Mouse (Mus musculus) limb, embryonic 14.5 days (tissue): ENCODE data around the gene Flnb. TPM values are rescaled to one million over a fixed set of nuclear protein-coding genes. Genes with fewer than 3 reads are reported as not detected.
A peak's percentile ranks its signal among the peaks of the same experiment; 100 is the strongest.

Experiments used
- ATAC-seq: fragments of 200-750 bp; cut with Nextera tagmentation; 2 replicates; pipeline ENCODE4 v1.8.0; 2017; ENCODE audit warnings: low read depth, moderate number of reproducible peaks, moderate TSS enrichment; ENCODE audit not compliant: low FRiP score
- DNase-seq: peaks from one replicate; pipeline ENCODE4 v3.0.0-alpha.2; 2015; ENCODE audit warnings: low spot score
- H3K27ac ChIP-seq: fragments of 300-500 bp; sonication (generic); replicated peaks from 2 replicates; pipeline ENCODE4 v1.5.1; 2014; ENCODE audit warnings: low read depth, mild to moderate bottlenecking, low read length, moderate library complexity, mixed read lengths
- H3K27me3 ChIP-seq: fragments of 300-500 bp; sonication (generic); 2 replicates; pipeline ENCODE4 v1.6.1; 2014; ENCODE audit warnings: low read length, mixed read lengths; ENCODE audit not compliant: control insufficient read depth, insufficient read depth
- H3K36me3 ChIP-seq: fragments of 300-500 bp; sonication (generic); 2 replicates; pipeline ENCODE4 v1.6.1; 2014; ENCODE audit warnings: mild to moderate bottlenecking, low read length, moderate library complexity, mixed read lengths; ENCODE audit not compliant: control insufficient read depth, insufficient read depth
- H3K4me1 ChIP-seq: fragments of 300-500 bp; sonication (generic); 2 replicates; pipeline ENCODE4 v1.6.1; 2014; ENCODE audit warnings: antibody characterized with exemption, low read length, mixed read lengths; ENCODE audit not compliant: control insufficient read depth, insufficient read depth
- H3K4me2 ChIP-seq: fragments of 300-500 bp; sonication (generic); replicated peaks from 2 replicates; pipeline ENCODE4 v1.6.1; 2014; ENCODE audit warnings: low read depth, mild to moderate bottlenecking, low read length, moderate library complexity; ENCODE audit not compliant: severe bottlenecking
- H3K4me3 ChIP-seq: fragments of 300-500 bp; sonication (generic); replicated peaks from 2 replicates; pipeline ENCODE4 v1.5.1; 2014; ENCODE audit warnings: low read length
- H3K9ac ChIP-seq: fragments of 300-500 bp; sonication (generic); 2 replicates; pipeline ENCODE4 v1.6.1; 2014; ENCODE audit warnings: mild to moderate bottlenecking, low read depth, low read length, moderate library complexity; ENCODE audit not compliant: severe bottlenecking
- H3K9me3 ChIP-seq: fragments of 300-500 bp; sonication (generic); 2 replicates; pipeline ENCODE4 v1.6.1; 2016; ENCODE audit warnings: low read length; ENCODE audit not compliant: control insufficient read depth
- POLR2A ChIP-seq: fragments of 200-500 bp; IDR thresholded peaks from 2 replicates; pipeline ENCODE4 v1.8.0; 2012; ENCODE audit warnings: inconsistent platforms, mild to moderate bottlenecking, moderate library complexity, borderline replicate concordance; ENCODE audit not compliant: insufficient read depth, insufficient read length; ENCODE audit errors: extremely low read depth
- WGBS: fragments of 180-500 bp; shearing (Covaris S2); extraction: QIAGEN DNeasy Blood & Tissue Kit; methylation state at CpG from one replicate; pipeline ENCODE4 v1.1.7; 2014; 5-methylcytosine and 5-hydroxymethylcytosine counted together
- polyA plus RNA-seq, 2 experiments: library from polyadenylated mRNA; depleted of rRNA in 1 of 2; stranded (reverse) in 1 of 2; unstranded in 1 of 2; fragments of >200 nt; fragmentation: Nextera tagmentation in 1 of 2; extraction: Ambion mirVana in 1 of 2; gene quantifications; 2 replicates each; pipeline versions ENCODE4 v1.2.1 to v1.2.3; 2012 to 2014

The Flnb gene
- polyA plus RNA-seq, 2 experiments: 39.4 to 58.7 TPM

GRCm38 (mm10) chr14:7819446-7819845 is 1.7 kb downstream of the Flnb start:
- Histone ChIP-seq H3K9me3 (no peaks in the 10 kb centered on the region), H3K9ac (peak overlapping the region; percentile 80), H3K27ac (no peak overlapping the region), H3K4me1 (peaks cover 44% of the 10 kb centered on the region), H3K36me3 (no peaks in the 10 kb centered on the region), H3K27me3 (no peaks in the 10 kb centered on the region), H3K4me2 (peak overlapping the region; percentile 82), H3K4me3 (peak overlapping the region; percentile 87)
- no peak for ATAC-seq
- WGBS: 58% methylated on average over 4 of the region's 5 CpGs
- DNase-seq: no peak
- TF ChIP-seq POLR2A: no peak

GRCm38 (mm10) chr14:7821341-7821740 is 3.6 kb downstream of the Flnb start:
- H3K27me3 ChIP-seq: no peaks in the 10 kb centered on the region
- DNase-seq (no peak), ATAC-seq (no peak)
- peak overlapping the region; percentile 87 for H3K4me3 ChIP-seq
- H3K27ac ChIP-seq: no peak overlapping the region
- 0 out of 2 replicates have a peak, but pooled peaks cover 2% of the 10 kb centered on the region for H3K36me3 ChIP-seq
- peak overlapping the region; percentile 82 for H3K4me2 ChIP-seq
- WGBS: 51% methylated on average over 8 of the region's 8 CpGs
- no peak for TF ChIP-seq POLR2A
- peaks cover 63% of the 10 kb centered on the region for H3K4me1 ChIP-seq
- H3K9ac ChIP-seq: no peak overlapping the region
- H3K9me3 ChIP-seq: no peaks in the 10 kb centered on the region

GRCm38 (mm10) chr14:7822693-7823092 is 4.9 kb downstream of the Flnb start:
- DNase-seq (peak; percentile 81), ATAC-seq (peak; percentile 58)
- Histone ChIP-seq H3K36me3 (0 out of 2 replicates have a peak, but pooled peaks cover 2% of the 10 kb centered on the region), H3K27ac (peak overlapping the region; percentile 75), H3K9ac (peak overlapping the region; percentile 28; the same call in 1 of the 2 replicates), H3K4me2 (peak overlapping the region; percentile 82), H3K9me3 (no peaks in the 10 kb centered on the region), H3K27me3 (no peaks in the 10 kb centered on the region), H3K4me3 (peak overlapping the region; percentile 14), H3K4me1 (peaks cover 69% of the 10 kb centered on the region)
- 23% methylated on average over 7 of the region's 7 CpGs for WGBS
- no peak for TF ChIP-seq POLR2A

- WGBS: 67% methylated on average over 8 of the region's 8 CpGs
- H3K27ac ChIP-seq: peak overlapping the region; percentile 88; the same call in 1 of the 2 replicates
- 0 out of 2 replicates have a peak, but pooled peaks cover 2% of the 10 kb centered on the region for H3K36me3 ChIP-seq
- no peak overlapping the region for H3K9ac ChIP-seq
- no peak for ATAC-seq
- no peaks in the 10 kb centered on the region for H3K9me3 ChIP-seq
- no peak overlapping the region for H3K4me3 ChIP-seq
- 0 out of 2 replicates have a peak overlapping the region, but pooled peaks have one; percentile 14 for H3K4me2 ChIP-seq
- H3K27me3 ChIP-seq: no peaks in the 10 kb centered on the region
- TF ChIP-seq POLR2A: no peak
- H3K4me1 ChIP-seq: peaks cover 67% of the 10 kb centered on the region
- DNase-seq: no peak
Observed at GRCm38 (mm10) chr14:7824651-7825268, 7.0 kb downstream of the Flnb start.

GRCm38 (mm10) chr14:7826151-7826937 is 8.6 kb downstream of the Flnb start:
- H3K4me2 ChIP-seq: no peak overlapping the region; the same call in none of the 2 replicates
- no peaks in the 10 kb centered on the region for H3K27me3 ChIP-seq
- H3K36me3 ChIP-seq: 0 out of 2 replicates have a peak, but pooled peaks cover 2% of the 10 kb centered on the region
- no peak overlapping the region for H3K9ac ChIP-seq
- peaks cover 5% of the 10 kb centered on the region; the same call in 1 of the 2 replicates for H3K9me3 ChIP-seq
- WGBS: 28% methylated on average over 10 of the region's 10 CpGs
- H3K4me1 ChIP-seq: peaks cover 56% of the 10 kb centered on the region
- H3K4me3 ChIP-seq: no peak overlapping the region
- peak; percentile 54 for ATAC-seq
- no peak for TF ChIP-seq POLR2A
- peak; percentile 71 for DNase-seq
- H3K27ac ChIP-seq: peak overlapping the region; percentile 88
